Mouse (Mus musculus) spleen, adult 2 months (tissue): ENCODE measurements at regions not wholly inside any gene's neighbourhood (a gene's known extent, or its start where the extent isn't known, plus 50 kb on each side); places are given as distances from the start of the nearest gene placed in this dataset.

ENCODE experiments used
- DNase-seq, 2 experiments: peaks; one replicate each; pipeline versions ENCODE4 v3.0.0 to v3.0.0-alpha.2; 2012 to 2021; ENCODE audit warnings: low spot score in 2 of 2, low read depth in 1 of 2
- H3K27ac ChIP-seq: fragments of 200-500 bp; 2 replicates; pipeline ENCODE4 v1.5.1; 2012; ENCODE audit warnings: low read length, inconsistent platforms; ENCODE audit not compliant: insufficient read depth
- H3K27me3 ChIP-seq: fragments of 200-500 bp; 2 replicates; pipeline ENCODE4 v1.6.1; 2012; ENCODE audit warnings: mild to moderate bottlenecking, moderate library complexity, low read length, inconsistent platforms; ENCODE audit not compliant: control insufficient read depth, insufficient read depth
- H3K36me3 ChIP-seq: fragments of 200-500 bp; 2 replicates; pipeline ENCODE4 v1.6.1; 2012; ENCODE audit warnings: mild to moderate bottlenecking, low read length, inconsistent platforms; ENCODE audit not compliant: control insufficient read depth, insufficient read depth
- H3K4me1 ChIP-seq: fragments of 200-500 bp; 2 replicates; pipeline ENCODE4 v1.6.1; 2011; ENCODE audit warnings: inconsistent platforms; ENCODE audit not compliant: control insufficient read depth, insufficient read depth, insufficient read length
- H3K4me3 ChIP-seq: fragments of 200-500 bp; 2 replicates; pipeline ENCODE4 v1.5.1; 2011; ENCODE audit warnings: mild to moderate bottlenecking, inconsistent platforms; ENCODE audit not compliant: insufficient read depth, insufficient read length; ENCODE audit errors: extremely low read depth
- CTCF ChIP-seq: fragments of 200-500 bp; IDR thresholded peaks from 2 replicates; pipeline ENCODE4 v1.5.1; 2011; ENCODE audit warnings: mild to moderate bottlenecking, inconsistent platforms; ENCODE audit not compliant: insufficient read depth, insufficient read length, insufficient replicate concordance; ENCODE audit errors: extremely low read depth
- POLR2A ChIP-seq: fragments of 200-500 bp; IDR thresholded peaks from 2 replicates; pipeline ENCODE4 v1.6.1; 2011; ENCODE audit warnings: low read depth, low read length, inconsistent platforms
- WGBS: fragments of 180-500 bp; shearing (Covaris S2); methylation state at CpG from one replicate; pipeline ENCODE4 v1.1.7; 2018; 5-methylcytosine and 5-hydroxymethylcytosine counted together

GRCm38 (mm10) chr3:27764556-27764955 is 53.4 kb upstream of the Fndc3b start:
- H3K4me3 ChIP-seq, result no peak overlapping the region
- TF ChIP-seq POLR2A (no peak), CTCF (no peak)
- no peaks in the 10 kb centered on the region for H3K36me3 ChIP-seq
- 65% methylated on average over 2 of the region's 2 CpGs for WGBS
- no peaks in the 10 kb centered on the region for H3K27me3 ChIP-seq
- no peak overlapping the region for H3K27ac ChIP-seq
- H3K4me1 ChIP-seq, result no peaks in the 10 kb centered on the region
- DNase-seq, result no peak

GRCm38 (mm10) chr3:27761031-27761430 is 49.9 kb upstream of the Fndc3b start:
- WGBS, result 83% methylated on average over 2 of the region's 2 CpGs
- Histone ChIP-seq H3K4me3 (no peak overlapping the region), H3K27me3 (no peaks in the 10 kb centered on the region), H3K4me1 (no peaks in the 10 kb centered on the region), H3K36me3 (no peaks in the 10 kb centered on the region), H3K27ac (no peak overlapping the region)
- no peak for DNase-seq
- TF ChIP-seq POLR2A (no peak), CTCF (no peak)
